Mouse (Mus musculus) ES-E14 (cell line): ENCODE measurements around the gene Bag5.

ENCODE experiments used
- HCFC1 ChIP-seq: IDR thresholded peaks from 2 replicates; pipeline ENCODE4 v1.6.1; 2012; ENCODE audit warnings: low read length, inconsistent platforms, borderline replicate concordance; ENCODE audit not compliant: insufficient read depth
- MAFK ChIP-seq: IDR thresholded peaks from 2 replicates; pipeline ENCODE4 v1.6.1; 2014; ENCODE audit warnings: mild to moderate bottlenecking, low read depth, low read length, inconsistent platforms; ENCODE audit not compliant: insufficient read depth

- TF ChIP-seq HCFC1 (no peak), MAFK (no peak)
Measured at GRCm38 (mm10) chr12:111741338-111741737, 28.3 kb upstream of the Bag5 start.
